Mouse (Mus musculus): ENCODE data around the gene Cracr2b.

Gene Cracr2b

DNA sequence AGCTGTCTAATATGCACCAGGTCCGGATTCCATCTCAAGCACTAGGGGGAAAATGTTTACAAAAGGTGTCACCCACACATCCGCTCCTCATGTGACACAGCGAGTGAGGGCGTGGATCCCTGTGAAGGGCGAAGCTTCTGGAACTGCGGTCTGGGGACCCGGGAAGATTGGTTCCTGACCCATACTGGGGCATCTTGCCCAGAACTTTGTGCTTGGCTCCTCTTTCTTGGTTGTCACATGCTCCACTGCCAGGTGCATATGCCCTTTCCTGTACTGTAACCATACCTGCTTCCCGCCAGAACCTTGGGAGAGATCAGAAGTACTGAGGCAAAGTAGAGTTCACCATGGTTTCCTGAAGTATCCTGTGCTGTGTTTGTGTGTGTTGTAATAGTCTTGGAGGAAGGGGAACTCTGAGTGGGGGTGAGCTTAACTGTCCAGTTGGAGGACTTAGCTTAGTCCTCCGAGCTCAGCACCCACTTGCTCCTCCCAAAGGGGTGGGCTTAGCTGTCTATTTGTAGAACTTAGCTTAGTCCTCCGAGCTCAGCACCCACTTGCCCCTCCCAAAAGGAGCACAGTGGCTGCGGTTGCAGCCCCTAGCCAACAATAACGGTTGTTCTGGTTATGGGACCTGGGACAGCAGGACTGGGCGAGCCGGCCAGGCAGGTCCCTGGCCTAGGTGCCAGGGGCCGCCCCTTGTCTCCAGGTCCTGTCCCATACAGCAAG, at the start of gene Cracr2b:
Gene Cracr2b, plus strand, starts transcription at position 704 of the 723 bp plus-strand sequence.
- DNase-seq (ENCODE audit: low spot score in 2 of 2), result no peak

DNA sequence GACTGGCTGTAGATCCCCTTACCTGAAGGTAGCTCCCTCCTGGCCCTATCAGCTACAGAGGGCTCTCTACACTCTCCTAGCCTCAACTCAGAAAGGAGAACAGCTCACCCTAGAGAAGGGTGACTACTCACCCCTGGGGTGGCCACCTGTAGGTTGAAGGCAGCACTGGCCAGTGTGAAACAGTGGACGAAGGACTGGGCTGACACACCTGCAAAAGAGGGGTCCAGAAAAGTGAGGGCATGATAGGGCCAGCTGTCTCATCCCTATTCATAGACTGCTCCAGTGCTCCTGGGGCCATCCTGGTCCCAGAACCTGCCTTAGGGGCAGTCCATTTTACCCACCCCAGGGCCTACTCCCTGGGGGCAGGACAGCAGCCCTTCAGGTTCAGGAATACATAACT, 49.2 kb upstream of the Cracr2b start:
- no peak for DNase-seq (ENCODE audit: low spot score in 2 of 2)

DNA sequence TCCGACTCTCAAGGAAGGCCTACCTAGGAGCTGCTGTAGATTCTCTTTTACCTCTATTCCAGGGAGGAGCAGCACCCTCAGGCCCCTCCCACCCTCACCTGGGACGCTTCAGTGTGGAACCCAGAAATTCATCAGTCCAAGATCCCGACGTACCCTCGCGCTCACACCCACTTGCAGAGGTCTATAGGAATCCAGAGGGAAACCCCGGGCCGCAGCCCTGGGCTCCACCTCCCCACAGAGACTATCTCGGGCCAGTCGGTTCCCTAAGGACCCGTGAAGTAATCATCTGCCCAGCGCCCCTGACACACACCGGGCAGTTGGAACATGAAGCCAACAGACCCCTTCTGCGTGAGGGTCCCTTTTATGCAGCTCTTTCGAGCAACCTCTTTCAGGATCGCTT, 47.6 kb upstream of the Cracr2b start:
- no peak for DNase-seq (ENCODE audit: low spot score in 2 of 2)

DNA sequence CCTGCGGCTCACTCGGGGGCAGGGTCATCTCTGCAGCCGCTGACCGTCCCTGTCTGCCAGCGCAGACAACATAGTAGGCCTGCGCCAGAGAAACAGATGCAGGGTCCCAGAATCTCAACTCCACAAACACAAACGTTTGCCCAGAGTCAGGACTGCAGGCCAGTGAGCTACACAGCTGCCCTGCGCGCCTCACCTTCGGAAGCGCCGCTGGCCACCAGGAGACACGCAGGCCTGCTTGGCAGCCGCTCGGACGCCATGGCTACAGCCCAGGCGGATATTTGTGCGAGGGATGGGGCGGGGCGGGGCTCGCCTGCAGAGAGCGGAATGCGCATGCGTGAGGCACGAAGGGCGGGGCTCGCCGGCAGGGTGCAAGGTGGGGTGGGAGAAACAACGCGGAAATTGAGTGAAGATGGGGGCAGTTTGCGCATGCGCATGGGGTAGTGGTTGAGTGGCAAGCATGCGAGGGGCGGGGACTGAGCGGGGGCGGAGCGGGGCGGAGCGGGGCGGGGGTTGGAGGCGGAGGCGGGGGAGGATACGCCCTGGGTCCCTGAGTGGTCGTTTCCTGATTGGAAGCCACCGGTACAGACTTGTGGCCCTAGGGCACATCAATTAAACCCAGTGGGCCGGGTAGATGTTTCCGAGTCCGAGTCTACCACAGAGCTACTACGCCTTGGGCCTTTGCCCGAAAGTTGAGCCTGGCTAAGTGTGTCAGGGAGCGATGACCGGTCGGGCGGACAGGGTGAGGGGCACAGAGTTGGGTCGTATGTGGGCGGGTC, 46.9 kb upstream of the Cracr2b start, which contains the start of gene Gatd1:
Gene Gatd1, minus strand, starts transcription at position 328 of the 776 bp plus-strand sequence.
- peak; percentile 94 to 99 for DNase-seq (ENCODE audit: low spot score in 2 of 2)

DNA sequence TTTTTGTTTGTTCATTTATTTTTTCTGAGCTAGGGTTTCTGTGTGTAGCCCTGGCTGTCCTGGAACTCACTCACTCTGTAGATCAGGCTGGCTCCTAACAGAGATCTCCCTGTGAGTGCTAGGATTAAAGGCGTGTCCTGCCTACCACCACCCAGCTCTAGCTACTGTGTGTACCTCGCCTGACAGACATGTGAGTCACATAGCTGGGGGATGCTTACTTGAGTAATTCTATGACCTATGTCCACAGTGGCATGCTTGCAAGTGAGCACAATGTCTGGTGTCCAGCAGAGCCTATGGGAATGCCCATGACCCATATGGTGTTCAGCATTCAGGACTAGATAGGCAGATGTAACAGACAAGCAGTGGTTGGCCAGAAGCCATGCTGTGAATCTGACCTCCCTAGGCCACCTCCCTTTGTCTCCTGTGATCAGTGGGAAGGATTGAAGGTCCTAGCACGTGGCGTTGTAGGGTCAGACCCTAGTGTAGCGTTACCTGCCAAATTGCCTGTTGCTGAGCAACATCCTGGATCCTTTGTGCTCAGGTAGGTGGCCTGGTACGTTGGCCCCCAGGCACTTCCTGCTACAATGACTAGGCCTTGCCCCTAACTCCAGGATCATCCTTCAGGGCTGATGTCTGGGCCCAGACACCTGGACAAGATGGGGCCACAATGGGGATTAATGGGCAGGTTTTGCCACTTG, 44.6 kb upstream of the Cracr2b start:
- no peak for DNase-seq (ENCODE audit: low spot score in 2 of 2)

DNA sequence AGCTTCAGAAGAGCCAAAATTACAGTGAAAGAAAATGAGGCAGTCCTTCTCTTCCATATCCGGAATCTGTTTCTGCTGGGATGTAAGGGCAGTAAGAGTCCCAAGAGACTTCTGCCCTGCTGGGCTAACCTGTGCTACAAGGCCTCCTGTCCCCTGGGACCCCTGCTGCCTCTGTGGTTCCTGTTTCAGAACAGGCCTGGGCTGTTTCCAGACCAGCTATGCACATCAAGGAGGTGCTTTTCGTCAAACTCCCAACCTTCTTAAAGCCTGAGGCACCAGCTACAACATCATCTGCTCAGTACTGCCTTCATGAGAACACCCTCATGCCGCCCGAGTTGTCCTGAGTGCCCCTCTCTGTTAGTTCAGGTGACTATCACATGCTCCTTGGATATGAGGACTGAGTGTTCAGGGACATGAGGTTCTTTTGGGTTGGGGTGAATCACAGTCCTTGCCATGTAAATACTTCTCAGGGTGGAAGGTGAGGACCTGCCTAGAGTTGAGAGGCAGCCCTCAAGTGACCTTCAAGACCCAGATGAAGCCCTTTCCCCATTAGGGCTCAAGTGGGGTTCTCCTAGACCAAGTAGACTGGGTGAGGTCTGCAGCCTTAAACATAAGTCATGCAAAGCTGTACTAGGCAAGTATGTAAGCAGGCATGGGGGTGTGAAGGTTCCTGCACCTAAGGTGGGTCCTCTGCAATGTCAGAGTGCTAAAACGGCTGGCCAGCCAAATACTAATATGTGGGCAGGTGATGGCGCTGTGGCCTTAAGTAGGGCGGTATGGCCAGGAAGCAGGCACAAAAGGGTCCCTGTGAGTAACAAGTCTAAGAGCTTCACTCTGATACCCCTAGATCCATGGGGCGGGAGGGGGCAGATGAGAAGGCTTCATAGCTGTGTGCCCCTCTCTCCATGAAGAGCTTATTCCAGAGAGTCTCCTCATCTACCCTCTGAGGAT, 42.9 kb upstream of the Cracr2b start:
- no peak for DNase-seq (ENCODE audit: low spot score in 2 of 2)

DNA sequence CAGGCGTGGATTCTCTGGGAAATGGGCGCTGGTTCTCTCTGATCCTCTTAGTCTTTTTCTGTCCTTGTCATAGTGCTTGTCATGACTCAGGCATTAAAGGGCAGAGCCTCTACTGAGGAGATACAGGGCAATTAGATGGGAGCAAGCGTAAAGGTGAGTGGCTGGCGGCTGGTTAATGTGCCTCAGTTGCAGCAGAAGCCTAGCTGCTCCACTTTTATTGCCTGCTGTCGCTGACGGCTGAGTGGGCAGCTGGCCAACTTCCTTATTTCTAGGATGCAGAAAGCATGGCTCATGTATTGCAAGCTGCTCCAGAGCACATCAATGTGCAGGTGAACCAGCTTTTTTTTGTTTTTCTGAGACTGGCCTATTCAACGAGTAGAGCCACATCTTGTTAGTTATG, 41.9 kb upstream of the Cracr2b start:
- DNase-seq (ENCODE audit: low spot score in 2 of 2), result no peak

DNA sequence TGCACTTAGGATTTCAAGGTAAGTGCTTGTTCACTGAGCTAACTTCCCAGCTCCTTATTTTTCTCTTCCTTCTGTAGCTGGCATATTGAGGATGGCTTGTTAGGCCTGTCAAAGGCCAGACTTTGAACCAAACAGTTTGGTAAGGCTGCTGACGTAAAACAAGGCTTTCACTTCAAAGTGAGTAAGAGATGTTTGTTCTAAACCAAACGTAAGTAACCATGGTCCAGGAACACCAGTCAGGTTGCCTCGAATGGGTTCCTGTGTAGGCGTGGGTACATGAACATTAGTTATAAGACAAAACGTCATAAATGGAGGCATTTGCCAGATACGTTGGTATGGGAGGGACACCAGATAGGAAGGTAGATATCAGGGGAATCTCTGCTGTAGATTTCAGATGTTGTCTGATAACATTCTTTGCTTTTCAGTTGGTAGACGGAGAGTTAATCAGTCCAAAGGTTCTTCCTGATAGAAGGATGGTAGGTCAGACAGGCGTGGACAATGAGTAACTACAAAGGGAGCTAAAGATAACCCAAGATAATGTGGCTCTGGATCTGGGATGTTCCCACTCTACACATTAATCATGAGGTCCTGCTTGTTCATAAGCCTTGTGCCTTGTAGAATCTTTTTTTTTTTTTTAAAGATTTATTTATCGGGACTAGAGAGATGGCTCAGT, 40.7 kb upstream of the Cracr2b start:
- no peak for DNase-seq (ENCODE audit: low spot score in 2 of 2)

DNA sequence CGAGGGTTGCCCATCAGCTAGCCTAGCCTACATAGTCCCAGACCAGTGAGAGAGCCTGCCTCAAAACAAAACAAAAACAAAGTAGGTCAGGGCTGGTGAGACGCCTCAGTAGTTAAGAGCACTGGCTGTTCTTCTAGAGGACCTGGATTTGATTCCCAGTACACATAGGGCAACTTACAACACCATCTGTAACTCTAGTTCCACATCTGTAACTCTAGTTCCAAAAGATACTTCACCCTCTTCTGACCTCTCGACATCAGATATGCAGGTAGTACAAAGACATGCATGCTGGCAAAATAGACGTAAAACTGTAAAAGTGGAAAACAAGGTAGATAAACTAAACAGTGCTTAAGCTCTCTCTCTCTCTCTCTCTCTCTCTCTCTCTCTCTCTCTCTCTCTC, 37.1 kb upstream of the Cracr2b start:
- no peak for DNase-seq (ENCODE audit: low spot score in 2 of 2)

DNA sequence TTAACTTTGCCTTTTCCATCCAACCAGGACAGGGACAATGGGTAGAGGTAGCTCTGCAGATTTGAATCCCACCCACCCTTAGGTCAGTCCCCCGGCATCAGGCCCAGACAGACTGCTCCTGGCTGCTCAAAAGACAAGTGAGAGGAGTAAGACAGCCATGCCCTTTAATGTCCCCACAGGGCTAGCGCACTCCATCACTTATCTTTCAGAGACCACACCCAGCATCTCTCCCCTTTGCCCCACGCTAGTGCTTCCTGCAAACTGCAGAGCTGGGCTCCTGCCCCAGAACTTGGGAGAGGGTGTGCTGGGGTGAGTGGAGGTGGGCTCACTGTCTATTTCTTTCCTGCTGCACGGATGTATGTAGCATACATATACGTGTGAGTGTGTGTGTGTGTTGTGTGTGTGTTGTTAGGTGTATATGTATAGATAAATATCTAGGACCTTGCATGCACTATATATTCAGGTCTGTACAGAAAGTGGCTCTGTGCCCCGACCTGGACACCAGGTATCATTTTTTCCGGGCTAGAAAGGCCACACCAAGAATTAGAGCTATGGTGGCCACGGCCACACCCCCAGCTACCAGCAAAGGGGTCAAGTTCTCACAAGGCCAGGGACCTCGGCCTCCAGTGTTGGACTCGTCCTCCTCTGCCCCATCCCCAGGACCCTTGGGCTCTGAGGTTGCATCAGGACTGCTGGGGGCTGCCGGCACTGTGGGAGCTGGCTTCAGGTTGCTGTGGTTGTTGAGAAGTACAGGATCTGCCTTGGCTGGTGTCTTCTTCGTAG, 33.8 kb upstream of the Cracr2b start:
- no peak for DNase-seq (ENCODE audit: low spot score in 2 of 2)

DNA sequence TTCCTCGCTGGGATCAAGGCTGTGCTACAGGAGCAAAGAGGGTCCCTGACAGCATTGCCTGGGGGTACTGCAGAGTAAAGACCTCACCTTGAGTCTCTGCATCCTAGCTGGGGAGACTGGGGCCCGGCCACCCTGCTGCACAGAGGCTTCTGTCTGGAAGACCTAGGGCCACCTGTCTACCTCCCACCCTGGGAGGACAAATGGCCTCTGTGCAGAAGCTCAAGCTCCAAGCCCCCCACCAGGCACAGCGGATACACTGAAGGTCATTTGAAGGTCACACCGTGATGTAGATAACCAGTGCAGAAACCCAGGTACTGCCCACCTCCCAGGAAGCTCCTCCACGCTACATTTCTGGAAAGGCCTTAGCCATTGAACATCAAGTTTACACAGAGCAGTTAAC, 32.2 kb upstream of the Cracr2b start:
- DNase-seq (ENCODE audit: low spot score in 2 of 2), result no peak

DNA sequence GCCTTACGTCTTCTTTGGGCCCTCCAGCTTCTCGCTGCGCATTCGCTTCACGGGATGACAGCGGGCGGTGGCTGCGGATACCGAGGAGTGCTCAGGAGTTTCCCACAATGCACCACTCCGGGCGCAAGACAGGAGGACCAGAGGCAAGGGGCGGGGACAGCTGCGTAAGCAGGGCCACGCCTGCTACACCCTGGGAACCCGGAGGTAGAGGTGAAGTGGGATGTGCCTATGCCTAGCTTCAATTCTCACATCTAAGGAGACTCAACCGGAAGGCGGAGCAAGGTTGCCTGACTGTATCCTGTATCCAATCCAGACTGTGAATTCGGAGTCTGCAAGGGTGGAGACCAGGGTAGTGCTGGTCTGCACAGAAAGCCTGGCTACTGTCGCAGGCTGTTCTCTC, 31.6 kb upstream of the Cracr2b start, which contains the start of gene Cend1:
Gene Cend1, minus strand, starts transcription at position 182 of the 400 bp plus-strand sequence.
- peak; percentile 82 to 87 for DNase-seq (ENCODE audit: low spot score in 2 of 2)

DNA sequence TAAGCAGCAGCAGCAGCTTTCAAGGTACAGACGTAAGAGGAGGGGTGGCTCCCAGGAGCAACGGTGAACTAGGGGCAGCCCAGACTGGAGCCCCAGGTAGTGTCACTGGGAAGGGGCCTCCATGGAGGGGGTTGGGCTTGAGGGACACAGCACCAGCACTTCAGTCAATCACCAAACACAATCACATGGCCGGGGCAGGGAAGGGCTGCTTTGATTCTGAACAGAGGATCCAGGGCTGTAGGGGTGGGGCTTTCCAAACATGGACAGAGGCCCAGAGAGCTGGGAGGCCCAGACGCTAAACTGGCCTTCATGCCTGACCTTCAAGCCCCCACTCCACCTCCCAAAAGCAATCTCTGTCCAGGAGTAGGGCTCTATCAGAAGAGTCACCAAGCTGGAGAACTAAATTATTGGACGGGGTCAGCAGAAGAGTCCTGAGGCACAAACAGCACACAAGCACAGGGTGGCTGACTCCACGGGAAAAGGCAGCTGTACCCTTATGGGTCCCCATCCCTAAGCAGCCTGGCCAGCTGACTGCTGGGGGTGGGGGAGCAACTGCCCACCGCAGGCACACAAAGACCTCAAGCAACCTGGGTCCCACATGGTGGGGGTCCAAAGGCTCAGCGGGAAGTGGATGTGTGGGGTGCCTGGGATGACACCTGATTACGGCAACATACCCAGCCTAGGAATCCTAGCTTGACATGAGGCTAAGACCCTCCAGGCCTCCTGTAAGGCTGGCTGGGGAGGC, 30.9 kb upstream of the Cracr2b start:
- no peak for DNase-seq (ENCODE audit: low spot score in 2 of 2)

DNA sequence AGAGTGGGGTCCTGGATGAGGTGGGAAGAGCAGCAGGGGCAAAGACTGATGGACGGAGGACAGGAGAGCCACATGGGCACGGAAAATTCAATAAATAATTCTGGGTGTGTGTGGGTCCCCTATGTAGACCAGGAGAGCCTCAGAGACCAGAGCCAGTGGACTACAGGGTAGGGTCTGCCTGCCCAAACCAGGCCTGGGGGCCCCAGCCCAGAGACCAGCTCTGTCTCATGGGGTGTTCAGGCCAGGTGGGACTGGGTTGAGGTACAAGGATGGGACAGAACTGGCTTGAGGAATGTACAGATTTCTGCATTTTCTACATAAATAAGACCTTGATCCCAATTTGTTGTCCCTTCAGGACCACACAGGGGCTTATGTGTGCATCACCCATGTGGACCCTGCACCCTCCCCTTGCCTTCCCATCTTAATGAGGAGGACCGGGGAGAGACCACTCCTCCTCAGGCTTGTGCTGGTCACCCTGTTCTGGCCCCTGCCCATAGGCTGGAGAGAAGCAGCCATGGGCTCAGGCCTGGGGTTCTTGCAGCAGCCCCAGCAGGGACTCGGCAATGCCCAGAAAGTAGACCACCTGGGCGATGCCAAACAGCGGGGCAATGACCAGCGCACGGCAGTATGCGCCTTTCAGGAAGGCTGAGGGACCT, 30.2 kb upstream of the Cracr2b start:
- no peak for DNase-seq (ENCODE audit: low spot score in 2 of 2)

DNA sequence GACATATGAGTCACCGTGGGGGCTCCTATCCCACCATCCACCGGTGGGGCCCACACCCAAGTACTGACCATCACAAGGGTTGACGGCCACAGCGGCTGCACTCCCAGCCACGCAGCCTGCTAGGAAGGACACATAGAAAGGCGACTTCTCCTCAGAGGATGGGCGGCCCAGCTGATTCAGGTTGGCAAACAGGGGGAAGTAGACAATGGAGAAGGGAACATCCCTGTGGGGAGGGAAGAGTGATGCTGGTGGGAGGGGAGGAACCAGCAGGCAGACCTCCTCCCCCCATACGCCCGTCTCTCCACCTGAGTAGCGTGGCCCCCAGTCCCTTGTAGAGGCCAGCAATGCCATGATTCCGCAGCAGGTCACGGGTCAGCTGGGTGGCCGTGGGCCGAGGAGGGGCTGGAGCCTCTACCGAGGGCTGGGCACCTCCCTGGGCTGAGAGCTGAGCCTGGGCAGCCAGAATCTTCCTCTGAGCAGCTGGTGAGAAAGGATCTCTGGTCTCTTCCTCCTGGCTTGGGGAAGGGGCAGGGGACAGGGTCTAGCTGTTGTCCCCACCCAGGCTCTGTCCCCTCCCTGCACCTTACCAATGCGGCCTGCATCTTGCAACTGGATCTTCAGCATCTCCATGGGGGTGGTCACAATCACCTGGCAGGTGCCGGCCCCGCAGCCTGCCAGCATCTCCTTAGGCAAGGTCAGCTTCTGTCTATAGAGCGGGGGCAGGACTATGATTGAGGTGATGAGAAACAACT, 29.3 kb upstream of the Cracr2b start:
- DNase-seq (ENCODE audit: low spot score in 2 of 2), result peak in 1 of 2 experiments; percentile 9

DNA sequence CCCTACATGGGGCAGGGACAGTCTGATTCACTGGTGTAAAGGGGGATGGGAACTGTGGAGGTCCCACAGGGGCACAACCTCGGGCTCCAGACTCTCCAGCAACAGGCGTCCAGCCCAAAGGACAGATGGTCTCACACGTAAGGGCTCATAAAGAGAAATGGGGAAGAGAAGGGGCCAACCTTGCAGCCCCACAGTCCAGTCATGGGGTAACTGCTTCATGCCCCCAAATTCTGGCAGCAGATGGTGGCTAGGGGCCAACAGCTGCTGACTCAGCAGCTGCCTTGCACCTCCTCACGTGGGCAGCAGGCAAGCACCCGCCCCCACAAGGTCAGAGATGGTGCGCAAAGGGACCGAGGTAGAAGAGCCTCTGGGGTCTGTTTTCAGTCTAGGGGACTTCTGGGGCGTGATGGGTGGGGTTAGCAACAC, 28.7 kb upstream of the Cracr2b start:
- DNase-seq (ENCODE audit: low spot score in 2 of 2), result peak in 1 of 2 experiments; percentile 7

DNA sequence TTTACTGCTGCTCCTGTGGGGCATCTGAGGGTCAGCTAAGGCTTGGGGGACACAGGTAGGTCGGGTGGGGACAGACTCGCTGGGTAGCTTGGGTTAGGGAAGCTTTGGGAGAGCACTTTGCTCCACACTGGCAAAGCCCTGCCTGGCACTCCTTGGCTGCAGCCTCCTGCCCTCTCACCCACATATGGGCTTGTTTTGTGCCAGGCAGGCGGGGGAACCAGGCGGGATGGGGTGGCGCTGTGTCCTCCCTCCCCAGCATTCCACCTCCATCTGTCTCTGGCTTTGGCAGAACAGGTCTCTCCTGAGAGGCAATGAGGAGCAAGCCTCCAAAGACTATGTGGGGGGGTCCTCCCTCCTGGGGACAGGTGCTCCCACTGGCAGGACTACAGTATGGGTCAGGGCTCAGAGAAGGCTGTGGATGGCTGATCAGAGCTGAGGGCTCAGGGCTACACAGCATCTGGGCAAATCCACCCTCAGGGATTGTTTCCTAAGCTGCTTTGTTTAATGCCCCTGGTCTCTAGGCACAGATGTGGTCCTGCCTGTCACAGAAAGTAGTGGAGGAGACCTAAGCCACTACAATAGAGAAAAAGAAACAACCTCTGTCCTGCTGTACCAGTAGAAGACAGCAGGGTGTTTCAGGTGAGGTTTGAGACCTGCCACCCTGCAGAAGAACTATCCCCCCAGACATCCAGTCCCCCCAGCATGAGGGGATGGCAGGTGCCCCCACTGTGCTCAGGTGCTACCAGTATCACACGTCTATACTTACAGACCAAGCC, 28.0 kb upstream of the Cracr2b start:
- DNase-seq (ENCODE audit: low spot score in 2 of 2), result peak in 1 of 2 experiments; percentile 16

Data from frontal cortex, postnatal 14 days (tissue).